ENCODE assay signal across 9 mouse cellular contexts in the genomic region with DNA sequence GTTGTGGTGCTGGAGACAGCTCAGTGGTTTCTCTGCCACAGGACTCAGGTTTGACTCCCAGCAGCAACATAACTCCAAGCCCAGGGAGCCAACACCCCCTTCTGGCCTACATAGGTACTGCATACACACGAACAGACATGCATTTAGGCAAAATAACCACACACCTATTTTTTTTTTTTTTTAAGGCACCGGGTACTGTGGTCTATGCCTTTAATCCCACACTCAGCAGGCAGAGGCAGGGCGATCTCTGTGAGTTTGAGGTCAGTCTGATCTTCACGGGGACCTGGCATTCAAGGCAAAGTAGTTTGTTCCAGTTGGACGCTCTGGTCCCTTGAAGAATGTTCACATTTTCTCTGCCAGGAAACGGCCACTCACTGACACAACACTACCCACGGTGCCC. TPM values are rescaled to one million over a fixed set of nuclear protein-coding genes. Genes with fewer than 3 reads are reported as not detected.
A peak's percentile ranks its signal among the peaks of the same experiment; 100 is the strongest.
DNase-seq lines count a peak whose midpoint lies in the region.
"Had no signal": no experiment of that assay in that cellular context is flagged by ENCODE, and none has a peak within 500 bp of the region (broad histone marks: within the 10 kb centered on the region; RNA-seq: fewer than 3 reads in every experiment).

No protein-coding gene starts in this region.

- peaks cover 19% of the 10 kb centered on the region for H3K4me1 ChIP-seq in embryonic facial prominence, embryonic 10.5 days

- intact Hi-C loops in left cerebral cortex, postnatal 4 days (cut with DNase I) = no loop called here

- H3K36me3 ChIP-seq in embryonic facial prominence, embryonic 10.5 days (replicated peaks) = no peaks in the 10 kb centered on the region
- H3K36me3 ChIP-seq: heart, embryonic 13.5 days had no signal

- no peaks in the 10 kb centered on the region for H3K9me3 ChIP-seq in embryonic facial prominence, embryonic 10.5 days
- H3K9me3 ChIP-seq: heart, embryonic 13.5 days; megakaryocyte, embryonic 14.5 days had no signal

- H3K27ac ChIP-seq in embryonic facial prominence, embryonic 10.5 days (replicated peaks) = no peak overlapping the region
- H3K27ac ChIP-seq: heart, embryonic 13.5 days had no signal

- H3K27me3 ChIP-seq in embryonic facial prominence, embryonic 10.5 days (replicated peaks; ENCODE audit: low read depth, poor library complexity, severe bottlenecking) = no peaks in the 10 kb centered on the region
- H3K27me3 ChIP-seq: heart, embryonic 13.5 days had no signal

- 80% methylated on average over 7 of the region's 7 CpGs for WGBS in embryonic facial prominence, embryonic 10.5 days

- DNase-seq in left cerebral cortex, postnatal 4 days = peak; percentile 29
- no peak for DNase-seq in left cerebral cortex, adult 11 months (ENCODE audit: low spot score)
- DNase-seq in R1 (ENCODE audit: low read depth, low spot score) = peak; percentile 88
- peak; percentile 36 for DNase-seq in embryonic facial prominence, embryonic 10.5 days (ENCODE audit: low spot score)
- DNase-seq in spleen, postnatal 10 days (ENCODE audit: low spot score in 2 of 2) = peak; percentile 19 to 70
- DNase-seq in frontal cortex, postnatal 25 days (ENCODE audit: low spot score in 2 of 2) = no peak
- no peak for DNase-seq in heart, adult 8-10 months (ENCODE audit: low spot score)

- no peak overlapping the region for H3K4me3 ChIP-seq in embryonic facial prominence, embryonic 10.5 days
- H3K4me3 ChIP-seq: heart, embryonic 13.5 days had no signal

RNA-seq across cellular contexts. Expression of a gene that starts 2.2 kb away (rescaled TPM):
- 10 to 100 TPM; 12.0 to 12.7 TPM for total RNA-seq in left cerebral cortex, postnatal 4 days (2021)
- polyA plus RNA-seq in embryonic facial prominence, embryonic 10.5 days (2016; fragmentation: Nextera tagmentation; extraction: Ambion mirVana) = 8.2 and 8.3 TPM in 2 replicates
- total RNA-seq in heart, adult 8-10 months (2022) = 10 to 100 TPM; 32.6 to 36.9 (median 34.7) TPM

RNA-seq across cellular contexts. Expression of a gene that starts 25.2 kb away (rescaled TPM):
- 10 to 100 TPM; 36.7 to 37.7 TPM for total RNA-seq in left cerebral cortex, postnatal 4 days (2021)
- 95.4 and 98.5 TPM in 2 replicates for polyA plus RNA-seq in embryonic facial prominence, embryonic 10.5 days (2016; fragmentation: Nextera tagmentation; extraction: Ambion mirVana)
- 1 to 10 TPM; 5.3 to 6.3 (median 6.0) TPM for total RNA-seq in heart, adult 8-10 months (2022)

RNA-seq across cellular contexts. Expression of a gene that starts 32.1 kb away (rescaled TPM):
- 10 to 100 TPM; 13.3 to 15.8 TPM for total RNA-seq in left cerebral cortex, postnatal 4 days (2021)
- polyA plus RNA-seq in embryonic facial prominence, embryonic 10.5 days (2016; fragmentation: Nextera tagmentation; extraction: Ambion mirVana) = 18.3 and 19.9 TPM in 2 replicates
- 100 to 1,000 TPM in 1 of 4 experiments, 10 to 100 TPM in 3; 93.9 to 101 (median 96.8) TPM for total RNA-seq in heart, adult 8-10 months (2022)

RNA-seq across cellular contexts. Expression of a gene that starts 34.1 kb away (rescaled TPM):
- total RNA-seq in left cerebral cortex, postnatal 4 days (2021) = 10 to 100 TPM; 50.6 to 55.9 TPM
- polyA plus RNA-seq in embryonic facial prominence, embryonic 10.5 days (2016; fragmentation: Nextera tagmentation; extraction: Ambion mirVana) = 46.5 and 47.5 TPM in 2 replicates
- 10 to 100 TPM; 50.2 to 66.4 (median 61.0) TPM for total RNA-seq in heart, adult 8-10 months (2022)

RNA-seq across cellular contexts. Expression of a gene that starts 36.9 kb away (rescaled TPM):
- 10 to 100 TPM in 1 of 2 experiments, 1 to 10 TPM in 1; 7.7 to 10.5 TPM for total RNA-seq in left cerebral cortex, postnatal 4 days (2021)
- 0.05 and 0.09 TPM in 2 replicates for polyA plus RNA-seq in embryonic facial prominence, embryonic 10.5 days (2016; fragmentation: Nextera tagmentation; extraction: Ambion mirVana)
- total RNA-seq in heart, adult 8-10 months (2022) = 1 to 10 TPM; 1.8 to 6.1 (median 3.6) TPM

Comparison
In these comparisons a context has a peak if more than half of its experiments do, and no peak if none do; other contexts are left out.
1. DNase-seq: peak in left cerebral cortex, postnatal 4 days (single experiment), R1 (single experiment), embryonic facial prominence, embryonic 10.5 days (single experiment) and spleen, postnatal 10 days (2 of 2); none in left cerebral cortex, adult 11 months (single experiment), frontal cortex, postnatal 25 days (0 of 2) and heart, adult 8-10 months (single experiment).
2. RNA of a gene that starts 25.2 kb away (total RNA-seq): 36.7 to 37.7 TPM in left cerebral cortex, postnatal 4 days; 5.3 to 6.3 TPM in heart, adult 8-10 months; every median in the first group is over 4 times any median in the second.
3. RNA of a gene that starts 32.1 kb away (total RNA-seq): 93.9 to 101 TPM in heart, adult 8-10 months; 13.3 to 15.8 TPM in left cerebral cortex, postnatal 4 days; every median in the first group is over 4 times any median in the second.